Mouse (Mus musculus) neural tube, embryonic 14.5 days (tissue): ENCODE results near the gene 4930415O20Rik. TPM values are rescaled to one million over a fixed set of nuclear protein-coding genes. Genes with fewer than 3 reads are reported as not detected.

Experiments used
- ATAC-seq: fragments of 200-750 bp; cut with Nextera tagmentation; 2 replicates; pipeline ENCODE4 v1.8.0; 2017; ENCODE audit warnings: low read depth, mild to moderate bottlenecking, moderate TSS enrichment, moderate library complexity
- H3K27ac ChIP-seq: fragments of 300-500 bp; sonication (generic); 2 replicates; pipeline ENCODE4 v1.5.1; 2014; ENCODE audit warnings: low read depth, mild to moderate bottlenecking, control low read depth, low read length, moderate library complexity, mixed read lengths
- H3K27me3 ChIP-seq: fragments of 300-500 bp; sonication (generic); 2 replicates; pipeline ENCODE4 v1.6.1; 2014; ENCODE audit warnings: low read length; ENCODE audit not compliant: control insufficient read depth, insufficient read depth
- H3K36me3 ChIP-seq: fragments of 300-500 bp; sonication (generic); 2 replicates; pipeline ENCODE4 v1.6.1; 2014; ENCODE audit warnings: low read length, mixed read lengths; ENCODE audit not compliant: control insufficient read depth, insufficient read depth
- H3K4me1 ChIP-seq: fragments of 300-500 bp; sonication (generic); 2 replicates; pipeline ENCODE4 v1.6.1; 2014; ENCODE audit warnings: low read length; ENCODE audit not compliant: control insufficient read depth, insufficient read depth
- H3K4me2 ChIP-seq: fragments of 300-500 bp; sonication (generic); 2 replicates; pipeline ENCODE4 v1.6.1; 2014; ENCODE audit warnings: mild to moderate bottlenecking, low read depth, low read length, control low read depth
- H3K4me3 ChIP-seq: fragments of 300-500 bp; sonication (generic); 2 replicates; pipeline ENCODE4 v1.5.1; 2014; ENCODE audit warnings: low read depth, low read length, control low read depth, mixed read lengths
- H3K9ac ChIP-seq: fragments of 300-500 bp; sonication (generic); replicated peaks from 2 replicates; pipeline ENCODE4 v1.6.1; 2014; ENCODE audit warnings: low read depth, mild to moderate bottlenecking, control low read depth, low read length, mixed read lengths
- H3K9me3 ChIP-seq: fragments of 300-500 bp; sonication (generic); 2 replicates; pipeline ENCODE4 v1.6.1; 2016; ENCODE audit warnings: low read length; ENCODE audit not compliant: control insufficient read depth
- WGBS: fragments of 180-500 bp; shearing (Covaris S2); extraction: QIAGEN DNeasy Blood & Tissue Kit; methylation state at CpG from one replicate; pipeline ENCODE4 v1.1.7; 2014; 5-methylcytosine and 5-hydroxymethylcytosine counted together
- polyA plus RNA-seq: library from polyadenylated mRNA; unstranded; fragments of >200 nt; fragmentation: Nextera tagmentation; extraction: Ambion mirVana; gene quantifications from 2 replicates; pipeline ENCODE4 v1.2.1, GENCODE M21; 2014

Gene 4930415O20Rik
- 0.40 TPM in 1 of 2 replicates, not detected in the other for polyA plus RNA-seq

DNA sequence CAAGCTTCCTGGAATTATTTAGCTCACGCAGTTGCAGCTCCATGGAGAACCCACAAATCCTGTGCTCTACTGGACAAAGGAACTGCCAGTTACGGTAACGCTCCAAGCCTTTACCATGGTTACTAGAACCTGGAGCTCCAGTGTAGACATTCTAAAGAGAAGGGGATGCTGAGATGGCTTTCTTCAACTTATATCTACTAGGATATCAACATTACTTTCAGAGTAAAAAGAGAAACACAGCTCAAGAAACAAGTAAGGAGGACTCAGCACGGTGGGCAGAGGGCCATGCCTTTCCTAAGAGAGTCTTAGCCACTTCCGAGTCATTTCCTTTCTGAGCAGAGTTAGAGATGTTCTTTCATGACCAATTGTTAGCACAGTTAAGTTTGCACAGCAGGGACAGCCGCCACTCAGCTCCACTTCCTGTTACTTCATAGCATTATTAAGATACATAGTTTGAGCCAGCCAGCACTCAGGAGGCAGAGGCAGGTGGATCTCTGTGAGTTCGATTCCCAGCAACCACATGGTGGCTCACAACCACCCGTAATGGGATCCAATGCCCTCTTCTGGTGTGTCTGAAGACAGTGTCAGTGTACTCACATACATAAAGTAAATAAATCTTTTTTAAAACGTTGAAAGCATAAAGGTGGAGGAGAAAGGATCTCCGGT, at the start of gene 4930415O20Rik, which contains the start of gene Ccnt1:
Gene 4930415O20Rik, plus strand, starts transcription at position 132 of the 666 bp plus-strand sequence.
Gene Ccnt1, minus strand, starts transcription at position 51 of the 666 bp plus-strand sequence.
- no peak within 1 kb of the TSS for H3K4me3 ChIP-seq

DNA sequence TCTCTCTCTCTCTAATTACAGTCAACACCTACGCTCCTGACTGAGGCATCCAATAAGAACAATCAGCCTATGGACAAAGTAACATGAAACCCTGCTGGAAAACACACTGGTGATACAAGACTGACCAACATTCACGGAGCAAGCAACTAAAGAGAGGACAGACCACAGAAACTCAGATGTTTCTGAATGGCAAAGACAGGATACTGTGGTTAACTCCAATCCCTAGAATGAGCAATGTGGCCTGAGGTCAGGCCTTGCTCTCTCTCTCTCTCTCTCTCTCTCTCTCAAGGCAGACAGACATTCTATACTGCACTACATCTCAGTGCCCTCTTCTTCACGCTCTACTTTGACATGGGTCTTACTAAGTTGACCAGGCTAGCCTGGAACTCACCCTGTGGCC, 49.6 kb upstream of the 4930415O20Rik start:
- WGBS, result 99% methylated on average over 3 of the region's 3 CpGs
- H3K27me3 ChIP-seq, result no peaks in the 10 kb centered on the region
- peaks cover 40% of the 10 kb centered on the region for H3K36me3 ChIP-seq
- no peak for ATAC-seq
- no peak overlapping the region for H3K27ac ChIP-seq
- H3K9me3 ChIP-seq, result no peaks in the 10 kb centered on the region
- H3K4me1 ChIP-seq, result no peaks in the 10 kb centered on the region
- no peak overlapping the region for H3K9ac ChIP-seq
- H3K4me3 ChIP-seq, result no peak overlapping the region
- no peak overlapping the region for H3K4me2 ChIP-seq

More for the DNA sequence above, at the start of gene 4930415O20Rik, which contains the start of gene Ccnt1:
- H3K9ac ChIP-seq, result no peak within 1 kb of the TSS
- no peak for ATAC-seq
- H3K27me3 ChIP-seq, result no peaks in the 10 kb centered on the region
- H3K4me1 ChIP-seq, result peaks cover 15% of the 10 kb centered on the region
- WGBS, result 86% methylated on average over 10 of the region's 10 CpGs
- H3K36me3 ChIP-seq, result no peaks in the 10 kb centered on the region
- H3K9me3 ChIP-seq, result no peaks in the 10 kb centered on the region
- no peak within 1 kb of the TSS for H3K27ac ChIP-seq
- no peak within 1 kb of the TSS for H3K4me2 ChIP-seq

DNA sequence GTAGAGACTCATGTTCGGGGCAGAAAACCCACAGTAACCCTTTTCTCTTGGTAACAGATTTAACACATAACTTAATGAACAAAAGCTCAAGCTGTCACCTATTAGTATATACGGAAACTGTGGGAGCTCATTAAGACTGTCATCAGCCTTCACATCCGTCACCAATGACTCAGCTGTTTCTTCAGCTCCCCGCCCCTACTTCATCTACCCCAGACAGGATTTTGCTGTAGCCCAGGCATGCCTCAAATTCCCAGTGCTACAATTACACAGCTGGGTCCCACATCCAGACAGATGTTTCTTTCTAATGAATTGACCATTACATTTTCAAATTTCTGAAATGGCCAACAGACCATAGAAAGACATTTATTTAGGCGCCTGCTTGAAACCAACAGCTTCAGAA, 44.7 kb upstream of the 4930415O20Rik start:
- 29% methylated on average over 5 of the region's 5 CpGs for WGBS
- Histone ChIP-seq H3K27me3 (no peaks in the 10 kb centered on the region), H3K9me3 (no peaks in the 10 kb centered on the region), H3K4me3 (no peak overlapping the region), H3K9ac (no peak overlapping the region), H3K4me1 (no peaks in the 10 kb centered on the region), H3K4me2 (no peak overlapping the region), H3K36me3 (peaks cover 66% of the 10 kb centered on the region), H3K27ac (no peak overlapping the region)
- ATAC-seq, result no peak

DNA sequence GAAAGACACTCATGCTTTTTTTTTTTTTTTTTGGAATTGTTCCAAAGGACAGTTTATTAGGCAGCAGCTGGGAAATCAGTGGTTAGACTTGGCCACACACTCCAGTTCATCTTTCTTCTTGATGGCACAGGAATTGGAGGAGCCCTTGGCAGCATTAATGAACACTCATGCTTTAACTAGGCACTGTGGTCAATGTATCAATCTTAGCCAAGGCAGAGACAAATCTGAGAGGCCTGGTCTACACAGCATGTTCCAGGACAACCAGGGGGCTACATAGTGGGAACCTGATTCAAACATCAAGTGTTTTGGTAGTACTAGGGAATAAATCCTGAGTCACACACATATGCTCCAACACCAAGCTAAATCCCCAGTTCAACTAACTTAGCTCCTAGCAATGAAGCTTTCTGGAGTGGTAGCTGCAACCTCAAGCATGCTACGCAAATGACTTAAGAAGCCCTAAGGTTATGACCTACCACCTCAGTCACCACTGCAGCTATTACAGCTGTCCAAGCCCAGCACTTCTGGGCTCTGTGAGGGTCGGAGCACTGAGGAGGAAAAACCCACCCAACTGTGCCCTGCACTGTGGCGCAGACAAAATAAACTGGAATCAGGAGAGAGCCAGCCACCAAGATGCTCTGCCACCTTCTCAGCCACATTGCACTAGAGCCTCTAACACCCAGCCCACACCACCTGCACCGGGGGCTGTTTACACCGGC, 43.6 kb upstream of the 4930415O20Rik start:
- Histone ChIP-seq H3K27ac (no peak overlapping the region), H3K9me3 (no peaks in the 10 kb centered on the region), H3K36me3 (peaks cover 66% of the 10 kb centered on the region), H3K9ac (no peak overlapping the region), H3K27me3 (no peaks in the 10 kb centered on the region), H3K4me1 (peaks cover 2% of the 10 kb centered on the region), H3K4me2 (no peak overlapping the region), H3K4me3 (no peak overlapping the region)
- ATAC-seq, result no peak
- WGBS, result 92% methylated on average over 5 of the region's 5 CpGs

DNA sequence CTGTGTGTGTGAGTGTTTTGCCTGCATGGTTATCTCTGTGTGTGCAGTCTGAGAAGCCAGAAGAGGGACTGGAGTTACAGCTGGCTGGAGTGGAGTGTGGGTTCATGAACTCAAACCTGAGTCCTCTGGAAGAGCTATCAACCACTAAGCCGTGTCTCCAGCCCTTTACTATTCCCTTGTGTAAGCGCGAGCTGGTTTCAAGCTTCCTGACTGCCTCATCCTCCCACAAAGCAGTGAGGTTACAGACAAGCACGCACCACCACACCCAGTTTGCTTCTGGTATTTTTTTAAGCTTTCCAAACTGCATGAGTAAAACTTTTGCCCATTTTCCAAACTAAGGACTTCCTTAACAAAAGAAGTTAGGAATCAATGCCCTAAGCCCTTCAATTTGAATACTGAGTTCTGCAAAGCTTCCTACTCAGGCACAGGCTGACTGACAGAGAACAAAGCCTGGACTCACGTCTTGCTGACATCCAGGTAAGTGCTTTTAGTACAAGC, 42.7 kb upstream of the 4930415O20Rik start:
- H3K9ac ChIP-seq, result no peak overlapping the region
- peaks cover 61% of the 10 kb centered on the region for H3K36me3 ChIP-seq
- WGBS, result 90% methylated on average over 5 of the region's 5 CpGs
- H3K4me3 ChIP-seq, result no peak overlapping the region
- no peak overlapping the region for H3K27ac ChIP-seq
- no peak for ATAC-seq
- H3K4me1 ChIP-seq, result peaks cover 8% of the 10 kb centered on the region
- no peak overlapping the region for H3K4me2 ChIP-seq
- H3K9me3 ChIP-seq, result no peaks in the 10 kb centered on the region
- H3K27me3 ChIP-seq, result no peaks in the 10 kb centered on the region

DNA sequence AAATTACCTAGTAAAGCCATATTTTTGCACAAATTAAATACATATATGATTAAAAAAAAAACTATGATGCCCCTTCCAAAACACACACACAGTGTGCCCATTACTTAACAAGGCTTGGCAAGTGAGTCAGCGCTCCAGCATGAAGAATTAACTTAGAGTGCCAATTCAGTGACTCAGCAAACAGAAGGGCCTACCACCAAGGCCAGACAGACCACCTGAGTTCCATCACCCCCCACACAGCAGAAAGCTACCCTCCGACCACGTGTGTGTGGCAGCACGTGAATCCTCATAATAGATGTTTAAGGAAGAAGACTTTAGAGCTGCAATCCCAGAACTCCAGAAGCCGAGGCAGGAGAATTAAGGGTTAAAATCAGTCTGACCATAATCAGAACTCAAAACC, 38.5 kb upstream of the 4930415O20Rik start:
- Histone ChIP-seq H3K36me3 (peaks cover 32% of the 10 kb centered on the region), H3K9ac (peak overlapping the region; percentile 88; the same call in 1 of the 2 replicates), H3K4me1 (peaks cover 8% of the 10 kb centered on the region), H3K4me2 (peak overlapping the region; percentile 97), H3K4me3 (peak overlapping the region; percentile 82), H3K9me3 (no peaks in the 10 kb centered on the region), H3K27ac (no peak overlapping the region), H3K27me3 (no peaks in the 10 kb centered on the region)
- WGBS, result 49% methylated on average over 5 of the region's 5 CpGs
- no peak for ATAC-seq

DNA sequence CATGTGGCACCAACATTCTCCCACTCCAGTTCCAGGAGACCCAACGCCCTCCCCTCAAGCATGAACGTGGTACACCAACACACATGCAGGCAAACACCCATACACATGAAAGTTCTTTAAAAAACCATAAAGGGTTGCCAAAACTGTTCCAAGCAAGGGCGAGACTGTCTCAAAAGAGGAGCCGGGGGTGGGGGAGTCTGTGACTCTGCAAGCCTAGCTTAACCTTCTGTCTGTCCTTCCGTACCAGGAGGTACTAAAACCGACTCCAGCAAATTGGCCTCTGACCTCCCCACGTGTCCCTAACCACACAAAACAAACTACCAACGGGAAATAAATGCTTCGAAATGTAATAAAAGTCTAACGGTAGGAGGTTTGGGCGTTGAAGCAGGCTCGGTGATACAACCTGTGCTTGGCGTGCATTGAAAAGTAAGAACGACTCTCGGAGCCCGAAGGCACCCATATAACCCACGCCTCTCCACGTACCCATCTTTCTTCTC, 37.7 kb upstream of the 4930415O20Rik start:
- Histone ChIP-seq H3K27me3 (no peaks in the 10 kb centered on the region), H3K4me3 (peak overlapping the region; percentile 82), H3K9ac (peak overlapping the region; percentile 88), H3K9me3 (no peaks in the 10 kb centered on the region), H3K4me1 (peaks cover 8% of the 10 kb centered on the region), H3K36me3 (peaks cover 24% of the 10 kb centered on the region), H3K27ac (no peak overlapping the region), H3K4me2 (peak overlapping the region; percentile 97)
- WGBS, result 1% methylated on average over 18 of the region's 18 CpGs
- no peak for ATAC-seq

DNA sequence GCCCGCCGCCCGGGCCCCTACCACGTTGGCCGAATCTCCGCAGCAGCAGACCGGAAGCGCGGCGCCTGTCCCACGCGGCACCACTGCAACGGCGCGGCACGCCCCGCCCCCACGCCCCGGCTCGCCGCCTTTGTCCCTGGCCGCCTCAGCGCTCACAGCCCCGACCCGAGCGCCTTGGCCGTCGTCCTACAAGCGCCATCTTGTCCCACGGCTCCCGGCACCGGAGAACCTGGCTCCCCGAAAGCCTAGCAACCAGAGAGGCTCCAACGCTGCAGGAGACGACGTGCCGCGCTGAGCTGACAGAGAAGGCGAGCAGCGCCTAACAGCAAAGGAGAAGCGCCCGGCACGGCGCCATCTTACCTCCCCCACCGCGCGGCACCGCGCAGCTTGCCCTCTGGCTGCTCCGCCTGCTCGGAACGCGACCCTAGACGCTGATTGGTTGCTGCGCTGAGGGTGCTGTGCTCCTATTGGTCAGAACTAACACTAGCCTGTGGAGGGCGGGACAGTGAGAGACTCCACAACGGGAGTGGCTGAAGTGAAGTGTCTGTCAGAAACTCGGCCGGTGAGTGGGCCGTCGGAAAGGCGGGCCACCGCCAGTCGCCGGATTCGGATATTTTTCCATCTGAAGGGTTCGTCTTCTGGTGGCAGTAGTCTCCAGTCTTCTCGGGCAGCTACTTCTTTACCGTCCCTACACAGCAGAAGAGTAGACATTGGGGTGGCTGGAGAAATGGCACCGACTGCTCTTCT, 36.8 kb upstream of the 4930415O20Rik start, which contains the start of gene Kansl2:
Gene Kansl2, minus strand, starts transcription at position 384 of the 747 bp plus-strand sequence.
- no peaks in the 10 kb centered on the region for H3K9me3 ChIP-seq
- under 1% methylated on average over 68 of the region's 70 CpGs for WGBS
- H3K4me3 ChIP-seq, result peak within 1 kb of the TSS; percentile 82
- peak within 1 kb of the TSS; percentile 88 for H3K9ac ChIP-seq
- peak within 1 kb of the TSS; percentile 100 for H3K27ac ChIP-seq
- no peaks in the 10 kb centered on the region for H3K27me3 ChIP-seq
- peak; percentile 100 for ATAC-seq
- peaks cover 8% of the 10 kb centered on the region for H3K4me1 ChIP-seq
- peak within 1 kb of the TSS; percentile 97 for H3K4me2 ChIP-seq
- peaks cover 20% of the 10 kb centered on the region for H3K36me3 ChIP-seq
